Mouse (Mus musculus) C2C12 (cell line): ENCODE results near the gene Kcnh1. TPM values are rescaled to one million over a fixed set of nuclear protein-coding genes. Genes with fewer than 3 reads are reported as not detected.

Source experiments
- H3K27me3 ChIP-seq: one replicate; pipeline ENCODE4 v1.6.1; 2011; ENCODE audit not compliant: control insufficient read depth, insufficient read depth, insufficient read length
- H3K36me3 ChIP-seq: one replicate; pipeline ENCODE4 v1.6.1; 2011; ENCODE audit not compliant: control insufficient read depth, insufficient read depth
- H3K4me3 ChIP-seq: one replicate; pipeline ENCODE4 v1.5.1; 2011; ENCODE audit warnings: mild to moderate bottlenecking, control low read depth; ENCODE audit not compliant: poor library complexity, insufficient read depth, severe bottlenecking
- H3K79me2 ChIP-seq: one replicate; pipeline ENCODE4 v1.6.1; 2011; ENCODE audit not compliant: control insufficient read depth, insufficient read depth
- H3K79me3 ChIP-seq: one replicate; pipeline ENCODE4 v1.6.1; 2011; ENCODE audit warnings: low read depth, control low read depth
- H3ac ChIP-seq: one replicate; pipeline ENCODE3; 2011; ENCODE audit warnings: low read depth; ENCODE audit not compliant: control insufficient read depth, insufficient read length
- CEBPB ChIP-seq: IDR thresholded peaks from one replicate; pipeline ENCODE4 v1.6.1; 2011; ENCODE audit warnings: low read depth, mild to moderate bottlenecking, control low read depth, moderate library complexity
- CTCF ChIP-seq: IDR thresholded peaks from one replicate; pipeline ENCODE4 v1.5.1; 2011; ENCODE audit not compliant: control insufficient read depth, insufficient read depth, insufficient read length
- FOSL1 ChIP-seq: IDR thresholded peaks from one replicate; pipeline ENCODE4 v1.8.0; 2011; ENCODE audit warnings: mild to moderate bottlenecking, low read length; ENCODE audit not compliant: poor library complexity, insufficient read depth, severe bottlenecking
- MAX ChIP-seq: IDR thresholded peaks from one replicate; pipeline ENCODE4 v1.6.1; 2011; ENCODE audit warnings: mild to moderate bottlenecking, control low read depth
- MYOD1 ChIP-seq: IDR thresholded peaks from one replicate; pipeline ENCODE4 v1.6.1; 2011; ENCODE audit warnings: low read depth; ENCODE audit not compliant: control insufficient read depth, insufficient read length
- MYOG ChIP-seq: IDR thresholded peaks from one replicate; pipeline ENCODE4 v1.6.1; 2011; ENCODE audit not compliant: control insufficient read depth, insufficient read length; ENCODE audit errors: extremely low read depth
- USF1 ChIP-seq: IDR thresholded peaks from one replicate; pipeline ENCODE4 v1.6.1; 2011; ENCODE audit warnings: low read depth, mild to moderate bottlenecking, control low read depth, moderate library complexity
- polyA plus RNA-seq: library from polyadenylated mRNA; unstranded; fragments of >200 nt; fragmentation: generic; extraction: Trizol; gene quantifications from one replicate; pipeline ENCODE4 v1.2.1, GENCODE M21; 2012; ENCODE audit warnings: missing spikeins

The Kcnh1 gene
- polyA plus RNA-seq, 1 experiment = 0.04 TPM

DNA sequence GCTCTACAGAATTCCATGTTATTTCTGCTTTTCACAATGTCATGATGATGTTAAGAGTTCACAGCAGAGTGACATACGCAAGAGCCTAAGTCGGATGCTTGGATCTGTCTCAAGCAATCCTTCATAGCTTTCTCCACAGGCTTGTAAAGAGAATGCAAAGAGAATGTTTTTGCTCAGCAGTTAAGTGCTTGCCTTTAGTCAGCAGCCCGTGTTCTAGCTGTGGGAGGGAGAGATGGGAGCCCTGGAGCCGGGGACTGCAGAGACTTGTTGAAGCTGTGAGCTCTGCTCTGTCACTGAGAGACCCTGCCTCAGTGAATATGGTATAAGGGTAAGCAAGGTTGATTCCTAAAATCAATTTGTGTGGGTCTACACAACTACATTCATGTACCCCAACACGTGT is 78.3 kb downstream of the Kcnh1 start:
- H3K36me3 ChIP-seq = no peaks in the 10 kb centered on the region
- no peak overlapping the region for H3K4me3 ChIP-seq
- H3K27me3 ChIP-seq = no peaks in the 10 kb centered on the region
- H3K79me3 ChIP-seq = no peaks in the 10 kb centered on the region
- H3ac ChIP-seq = no peak overlapping the region
- no peaks in the 10 kb centered on the region for H3K79me2 ChIP-seq
- TF ChIP-seq MYOD1 (no peak), CTCF (no peak), MYOG (no peak), MAX (no peak), USF1 (no peak), FOSL1 (no peak), CEBPB (no peak)

GRCm38 (mm10) chr1:192269911-192270310 is 79.3 kb downstream of the Kcnh1 start:
- Histone ChIP-seq H3K79me3 (no peaks in the 10 kb centered on the region), H3K79me2 (no peaks in the 10 kb centered on the region), H3K27me3 (no peaks in the 10 kb centered on the region), H3K36me3 (no peaks in the 10 kb centered on the region), H3K4me3 (no peak overlapping the region), H3ac (no peak overlapping the region)
- TF ChIP-seq CEBPB (no peak), CTCF (no peak), FOSL1 (no peak), MAX (no peak), MYOG (no peak), MYOD1 (no peak), USF1 (no peak)

GRCm38 (mm10) chr1:192277801-192278385 is 87.3 kb downstream of the Kcnh1 start:
- TF ChIP-seq MYOG (no peak), USF1 (no peak), MAX (no peak), CEBPB (no peak), CTCF (no peak), FOSL1 (no peak), MYOD1 (no peak)
- no peaks in the 10 kb centered on the region for H3K79me3 ChIP-seq
- no peak overlapping the region for H3K4me3 ChIP-seq
- no peaks in the 10 kb centered on the region for H3K79me2 ChIP-seq
- peaks cover 3% of the 10 kb centered on the region for H3K27me3 ChIP-seq
- H3ac ChIP-seq = no peak overlapping the region
- H3K36me3 ChIP-seq = no peaks in the 10 kb centered on the region

DNA sequence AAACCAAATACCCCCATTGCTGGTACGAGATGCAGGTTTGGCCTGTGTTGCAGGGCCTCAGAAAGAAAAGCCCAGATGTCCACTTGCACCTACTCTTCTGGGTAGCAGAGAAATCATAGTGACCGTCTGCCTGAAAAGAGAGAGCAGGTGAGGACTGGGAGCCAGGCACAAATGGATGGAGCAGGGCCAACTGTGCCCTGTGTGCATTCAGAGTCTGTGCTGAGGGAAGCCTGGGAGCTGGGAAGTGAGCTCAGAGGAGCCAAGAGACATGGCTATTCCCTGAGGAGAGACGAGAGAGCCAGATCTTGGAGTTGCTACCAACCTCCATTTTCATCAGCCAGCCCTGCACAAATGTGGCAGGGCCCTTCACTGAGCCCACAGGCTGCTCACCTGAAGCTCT is 93.8 kb downstream of the Kcnh1 start:
- no peak overlapping the region for H3ac ChIP-seq
- TF ChIP-seq FOSL1 (no peak), MYOD1 (no peak), CTCF (no peak), USF1 (no peak), MAX (no peak), MYOG (no peak), CEBPB (no peak)
- no peak overlapping the region for H3K4me3 ChIP-seq

GRCm38 (mm10) chr1:192284950-192285349 is 94.4 kb downstream of the Kcnh1 start:
- Histone ChIP-seq H3K79me3 (no peaks in the 10 kb centered on the region), H3K27me3 (no peaks in the 10 kb centered on the region), H3K79me2 (no peaks in the 10 kb centered on the region), H3K4me3 (no peak overlapping the region), H3ac (no peak overlapping the region), H3K36me3 (no peaks in the 10 kb centered on the region)
- no peak for TF ChIP-seq CTCF
- no peak for TF ChIP-seq USF1
- TF ChIP-seq MYOG = no peak
- no peak for TF ChIP-seq MYOD1
- no peak for TF ChIP-seq FOSL1
- no peak for TF ChIP-seq MAX
- no peak for TF ChIP-seq CEBPB

More for the DNA sequence above, 93.8 kb downstream of the Kcnh1 start:
- H3K36me3 ChIP-seq = no peaks in the 10 kb centered on the region
- H3K79me3 ChIP-seq = no peaks in the 10 kb centered on the region
- no peaks in the 10 kb centered on the region for H3K79me2 ChIP-seq
- H3K27me3 ChIP-seq = no peaks in the 10 kb centered on the region
